Mouse (Mus musculus): ENCODE results near the gene Gm20388.

DNA sequence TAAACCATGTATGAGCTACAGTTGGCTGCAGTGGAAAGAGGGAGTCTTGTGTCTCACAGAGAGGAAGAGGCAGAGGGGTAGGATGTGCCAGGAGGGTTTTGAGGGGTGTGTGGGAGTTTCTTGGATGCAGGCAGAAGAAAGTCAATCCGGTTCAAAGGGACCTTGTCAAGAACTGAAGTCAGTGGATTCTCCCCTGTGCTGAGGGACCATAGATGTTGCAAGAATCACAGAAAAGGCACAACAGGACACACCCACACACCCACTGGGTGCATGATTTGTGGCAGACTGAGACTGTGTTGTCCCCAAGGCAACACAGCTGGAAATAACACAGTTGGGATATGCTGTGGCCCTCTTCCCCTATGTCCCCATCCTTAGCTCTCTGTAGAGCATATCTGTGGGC lies 526.6 kb downstream of the Gm20388 start:
- TF ChIP-seq CTCF (IDR thresholded peaks at IDR 0.05; ENCODE audit: low read depth) (no peak), EP300 (optimal IDR thresholded peaks at IDR 0.05) (no peak)
